8 mouse cellular contexts compared by ENCODE assay signal in the genomic region with DNA sequence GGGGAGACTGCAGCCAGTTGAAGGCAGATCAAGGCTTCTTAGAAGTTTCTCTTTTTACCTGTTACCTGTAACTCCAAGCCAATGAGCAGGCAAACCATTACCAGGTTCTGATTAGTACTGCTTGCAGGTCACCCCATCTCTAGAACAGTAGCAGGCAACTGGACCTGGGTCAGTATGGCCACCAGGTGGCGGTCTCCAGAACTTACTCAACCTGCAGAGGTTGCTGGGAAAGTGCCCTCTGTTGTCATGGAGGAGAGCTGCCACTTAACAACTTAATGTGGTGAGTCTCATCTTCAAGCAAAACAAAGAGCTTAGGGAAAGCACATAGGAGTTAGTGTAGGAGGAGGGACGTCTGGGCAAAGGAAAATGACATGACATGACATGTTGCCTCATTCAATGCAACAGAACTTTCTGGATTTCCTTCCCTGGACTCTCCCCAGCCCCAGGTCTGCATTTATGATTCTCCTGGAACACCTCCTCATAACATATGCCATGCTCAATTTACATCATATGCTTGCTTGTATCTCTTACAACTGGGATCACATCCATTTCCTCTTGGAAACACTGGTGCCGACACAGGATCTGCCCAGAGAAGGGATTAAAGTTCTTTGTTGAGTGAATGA.
DNase-seq lines count a peak whose midpoint lies in the region; ATAC-seq lines count a peak whose summit lies in the region.

No protein-coding gene starts in this region.

- no peak overlapping the region for H3K27ac ChIP-seq in liver, embryonic 12.5 days
- peak overlapping the region; percentile 67; the same call in 1 of the 2 replicates for H3K27ac ChIP-seq in limb, embryonic 13.5 days
- H3K27ac ChIP-seq in hindbrain, embryonic 13.5 days, result no peak overlapping the region

- no peak overlapping the region for H3K4me2 ChIP-seq in liver, embryonic 12.5 days
- H3K4me2 ChIP-seq in limb, embryonic 13.5 days (replicated peaks), result no peak overlapping the region
- no peak overlapping the region for H3K4me2 ChIP-seq in hindbrain, embryonic 13.5 days

- DNase-seq in liver (peak; percentile 60), adipocyte (ENCODE audit: low spot score) (peak; percentile 51)
- peak; percentile 72 to 84 for DNase-seq in cerebellum, postnatal 25 days
- DNase-seq in heart, adult 8-10 months (ENCODE audit: low spot score), result peak; percentile 76
- peak; percentile 23 for DNase-seq in right cerebral cortex, postnatal 25 days

- H3K36me3 ChIP-seq in liver, embryonic 12.5 days, result no peaks in the 10 kb centered on the region
- H3K36me3 ChIP-seq in limb, embryonic 13.5 days, result no peaks in the 10 kb centered on the region
- H3K36me3 ChIP-seq in hindbrain, embryonic 13.5 days, result no peaks in the 10 kb centered on the region

- no peak overlapping the region for H3K4me3 ChIP-seq in liver, embryonic 12.5 days
- H3K4me3 ChIP-seq in limb, embryonic 13.5 days, result no peak overlapping the region
- no peak overlapping the region for H3K4me3 ChIP-seq in hindbrain, embryonic 13.5 days

- ATAC-seq in liver, embryonic 12.5 days, result no peak
- ATAC-seq in limb, embryonic 13.5 days (ENCODE audit: low FRiP score, low read depth), result no peak
- no peak for ATAC-seq in hindbrain, embryonic 13.5 days (ENCODE audit: low FRiP score)

- no peaks in the 10 kb centered on the region for H3K9me3 ChIP-seq in liver, embryonic 12.5 days (replicated peaks)
- H3K9me3 ChIP-seq in limb, embryonic 13.5 days, result no peaks in the 10 kb centered on the region
- no peaks in the 10 kb centered on the region for H3K9me3 ChIP-seq in hindbrain, embryonic 13.5 days

- 31% methylated on average over 3 of the region's 3 CpGs for WGBS in liver, embryonic 12.5 days (ENCODE audit: insufficient replicate concordance)
- 40% methylated on average over 3 of the region's 3 CpGs for WGBS in limb, embryonic 13.5 days
- 44% methylated on average over 3 of the region's 3 CpGs for WGBS in hindbrain, embryonic 13.5 days

- no peak overlapping the region for H3K9ac ChIP-seq in liver, embryonic 12.5 days
- no peak overlapping the region for H3K9ac ChIP-seq in limb, embryonic 13.5 days
- H3K9ac ChIP-seq in hindbrain, embryonic 13.5 days, result no peak overlapping the region

- no peaks in the 10 kb centered on the region for H3K4me1 ChIP-seq in liver, embryonic 12.5 days
- H3K4me1 ChIP-seq in limb, embryonic 13.5 days, result peaks cover 17% of the 10 kb centered on the region
- no peaks in the 10 kb centered on the region for H3K4me1 ChIP-seq in hindbrain, embryonic 13.5 days (replicated peaks)

- no peaks in the 10 kb centered on the region for H3K27me3 ChIP-seq in liver, embryonic 12.5 days (replicated peaks)
- H3K27me3 ChIP-seq in limb, embryonic 13.5 days, result no peaks in the 10 kb centered on the region
- H3K27me3 ChIP-seq in hindbrain, embryonic 13.5 days, result no peaks in the 10 kb centered on the region

Comparison
In these comparisons a context has a peak if more than half of its experiments do, and no peak if none do; other contexts are left out.
1. DNase-seq: peak in every context shown above with its lines; median percentile 78 in cerebellum, postnatal 25 days; 76 in heart, adult 8-10 months; 60 in liver; 51 in adipocyte; 23 in right cerebral cortex, postnatal 25 days.